8 mouse cellular contexts compared by ENCODE assay signal in genomic region chr3:110143206-110144061, GRCm38 (mm10). TPM values are rescaled to one million over a fixed set of nuclear protein-coding genes. Genes with fewer than 3 reads are reported as not detected.
DNase-seq lines count a peak whose midpoint lies in the region; ATAC-seq and TF ChIP-seq lines count a peak whose summit lies in the region.

Gene Ntng1 (minus strand): TSS chr3:110144011.

- H3K36me3 ChIP-seq in kidney, postnatal 0 days (ENCODE audit: insufficient read depth, low read length): no peaks in the 10 kb centered on the region
- no peaks in the 10 kb centered on the region for H3K36me3 ChIP-seq in liver, postnatal 0 days (replicated peaks; ENCODE audit: insufficient read depth, low read length)

- H3K27ac ChIP-seq in kidney, postnatal 0 days: no peak within 1 kb of the TSS
- no peak within 1 kb of the TSS for H3K27ac ChIP-seq in liver, postnatal 0 days (ENCODE audit: low read depth)

- H3K4me2 ChIP-seq in kidney, postnatal 0 days (ENCODE audit: low read length): peak within 1 kb of the TSS; percentile 100
- H3K4me2 ChIP-seq in liver, postnatal 0 days (ENCODE audit: low read depth, low read length): peak within 1 kb of the TSS; percentile 70

- TF ChIP-seq EP300 in liver, postnatal 0 days (IDR thresholded peaks at IDR 0.05; ENCODE audit: low read depth): no peak

- no peaks in the 10 kb centered on the region for H3K9me3 ChIP-seq in kidney, postnatal 0 days (replicated peaks; ENCODE audit: low read length)
- no peaks in the 10 kb centered on the region for H3K9me3 ChIP-seq in liver, postnatal 0 days (ENCODE audit: low read length)

- ATAC-seq in frontal cortex, adult (ENCODE audit: low TSS enrichment): peak; percentile 66
- peak; percentile 69 for ATAC-seq in kidney, postnatal 0 days (replicated peaks; ENCODE audit: low FRiP score, low read depth)
- no peak for ATAC-seq in liver, postnatal 0 days

- under 1% methylated on average over 52 of the region's 52 CpGs for WGBS in kidney, postnatal 0 days
- 1% methylated on average over 52 of the region's 52 CpGs for WGBS in liver, postnatal 0 days (ENCODE audit: insufficient replicate concordance)

- peaks cover 5% of the 10 kb centered on the region; the same call in 1 of the 2 replicates for H3K4me1 ChIP-seq in kidney, postnatal 0 days (replicated peaks; ENCODE audit: insufficient read depth, low read length)
- H3K4me1 ChIP-seq in liver, postnatal 0 days (ENCODE audit: insufficient read depth): peaks cover 8% of the 10 kb centered on the region

- peak within 1 kb of the TSS; percentile 53; the same call in 1 of the 2 replicates for H3K9ac ChIP-seq in kidney, postnatal 0 days (ENCODE audit: low read depth, low read length)
- H3K9ac ChIP-seq in liver, postnatal 0 days (replicated peaks): no peak within 1 kb of the TSS

- DNase-seq in ovary, postnatal 36 days (ENCODE audit: low spot score): peak; percentile 24
- DNase-seq in ovary, adult 18-20 months (ENCODE audit: low spot score): no peak
- DNase-seq in cerebellum, adult 8-10 months: peak; percentile 38
- peak; percentile 64 for DNase-seq in kidney, postnatal 0 days (ENCODE audit: low spot score)
- peak; percentile 15 for DNase-seq in liver, postnatal 0 days
- DNase-seq in right cerebral cortex, postnatal 14 days: peak; percentile 13
- no peak for DNase-seq in spleen, postnatal 14 days (ENCODE audit: low spot score in 2 of 2)

- TF ChIP-seq CTCF in kidney, postnatal 0 days (IDR thresholded peaks at IDR 0.05; ENCODE audit: low read depth): no peak
- TF ChIP-seq CTCF in liver, postnatal 0 days (IDR thresholded peaks at IDR 0.05; ENCODE audit: low read depth): no peak

- peak within 1 kb of the TSS; percentile 59 for H3K4me3 ChIP-seq in kidney, postnatal 0 days (replicated peaks; ENCODE audit: low read depth, low read length)
- peak within 1 kb of the TSS; percentile 46 for H3K4me3 ChIP-seq in liver, postnatal 0 days (ENCODE audit: low read depth, low read length)

- peaks cover 4% of the 10 kb centered on the region; the same call in 1 of the 2 replicates for H3K27me3 ChIP-seq in kidney, postnatal 0 days (ENCODE audit: insufficient read depth, low read length)
- peaks cover 42% of the 10 kb centered on the region for H3K27me3 ChIP-seq in liver, postnatal 0 days (ENCODE audit: insufficient read depth, low read length)

RNA-seq across cellular contexts. Expression of gene Ntng1, which starts in this region (rescaled TPM):
- 1.8 and 4.4 TPM in 2 replicates for polyA plus RNA-seq in kidney, postnatal 0 days (2015; fragmentation: Nextera tagmentation; extraction: Ambion mirVana)
- polyA plus RNA-seq in liver, postnatal 0 days (2015; fragmentation: Nextera tagmentation; extraction: Ambion mirVana): not detected in 2 replicates

Comparison
In these comparisons a context has a peak if more than half of its experiments do, and no peak if none do; other contexts are left out.
1. DNase-seq: peak in ovary, postnatal 36 days (single experiment), cerebellum, adult 8-10 months (single experiment), kidney, postnatal 0 days (single experiment) and right cerebral cortex, postnatal 14 days (single experiment); none in ovary, adult 18-20 months (single experiment) and spleen, postnatal 14 days (0 of 2).
2. Peak in DNase-seq, H3K4me3 ChIP-seq and H3K4me2 ChIP-seq in liver, postnatal 0 days; RNA of the gene not detected or under 1 TPM.